Mouse (Mus musculus): ENCODE results near the gene Flot1.

Flot1 gene

GRCm38 (mm10) chr17:35866911-35867890 is 44.2 kb downstream of the Flot1 start:
- no peak for DNase-seq (ENCODE audit: low spot score in 2 of 2)

- no peak for DNase-seq (ENCODE audit: low spot score in 2 of 2)
These were observed 45.3 kb downstream of the Flot1 start for GRCm38 (mm10) chr17:35868165-35868820.

GRCm38 (mm10) chr17:35868961-35869345 is 45.9 kb downstream of the Flot1 start:
- DNase-seq (ENCODE audit: low spot score in 2 of 2) = no peak

- DNase-seq (ENCODE audit: low spot score in 2 of 2) = no peak
These were observed 46.5 kb downstream of the Flot1 start for GRCm38 (mm10) chr17:35869346-35870067.

GRCm38 (mm10) chr17:35870151-35870883 is 47.3 kb downstream of the Flot1 start:
- DNase-seq (ENCODE audit: low spot score in 2 of 2) = no peak

- no peak for DNase-seq (ENCODE audit: low spot score in 2 of 2)
These were observed 48.1 kb downstream of the Flot1 start for GRCm38 (mm10) chr17:35870884-35871696.

GRCm38 (mm10) chr17:35873774-35874519 is 50.9 kb downstream of the Flot1 start:
- DNase-seq (ENCODE audit: low spot score in 2 of 2) = peak; percentile 68 to 72

- DNase-seq (ENCODE audit: low spot score in 2 of 2) = peak; percentile 55 to 62
These were observed 51.7 kb downstream of the Flot1 start for GRCm38 (mm10) chr17:35874721-35875120.

- DNase-seq (ENCODE audit: low spot score in 2 of 2) = peak; percentile 94
These were observed 56.4 kb downstream of the Flot1 start, which contains the start of gene Dhx16 for GRCm38 (mm10) chr17:35879245-35880057. Gene Dhx16 (plus strand): TSS chr17:35879819.
